Mouse (Mus musculus) limb, embryonic 10.5 days (tissue): ENCODE measurements around the gene Zfp39. TPM values are rescaled to one million over a fixed set of nuclear protein-coding genes. Genes with fewer than 3 reads are reported as not detected.

ENCODE experiments used
- DNase-seq: peaks from one replicate; pipeline ENCODE4 v3.0.0-alpha.2; 2017; ENCODE audit warnings: low spot score
- H3K27ac ChIP-seq: fragments of 300-500 bp; sonication (generic); 2 replicates; pipeline ENCODE4 v1.5.1; 2016; ENCODE audit warnings: mild to moderate bottlenecking
- H3K27me3 ChIP-seq: fragments of 300-500 bp; sonication (generic); 2 replicates; pipeline ENCODE4 v1.6.1; 2016; ENCODE audit warnings: low read depth, mild to moderate bottlenecking; ENCODE audit not compliant: poor library complexity, severe bottlenecking
- H3K36me3 ChIP-seq: fragments of 300-500 bp; sonication (generic); 2 replicates; pipeline ENCODE4 v1.6.1; 2016; ENCODE audit warnings: mild to moderate bottlenecking, moderate library complexity
- H3K4me1 ChIP-seq: fragments of 300-500 bp; sonication (generic); 2 replicates; pipeline ENCODE4 v1.6.1; 2016
- H3K4me3 ChIP-seq: fragments of 300-500 bp; sonication (generic); 2 replicates; pipeline ENCODE4 v1.5.1; 2016; ENCODE audit warnings: mild to moderate bottlenecking, moderate library complexity
- H3K9me3 ChIP-seq: fragments of 300-500 bp; sonication (generic); replicated peaks from 2 replicates; pipeline ENCODE4 v1.6.1; 2016; ENCODE audit warnings: mild to moderate bottlenecking
- WGBS: fragments of 180-500 bp; shearing (Covaris S2); methylation state at CpG from one replicate; pipeline ENCODE4 v1.1.7; 2016; 5-methylcytosine and 5-hydroxymethylcytosine counted together
- polyA plus RNA-seq: library from polyadenylated mRNA; unstranded; fragments of >200 nt; fragmentation: Nextera tagmentation; extraction: Ambion mirVana; gene quantifications from 2 replicates; pipeline ENCODE4 v1.2.1, GENCODE M21; 2016

The Zfp39 gene
- polyA plus RNA-seq, 1 experiment from 2014 or later: 6.9 TPM

GRCm38 (mm10) chr11:58914461-58915028 lies 10.5 kb upstream of the Zfp39 start:
- WGBS: 16% methylated on average over 17 of the region's 17 CpGs
- Histone ChIP-seq H3K36me3 (no peaks in the 10 kb centered on the region), H3K27ac (peak overlapping the region; percentile 87), H3K27me3 (no peaks in the 10 kb centered on the region), H3K9me3 (no peaks in the 10 kb centered on the region), H3K4me1 (peaks cover 15% of the 10 kb centered on the region), H3K4me3 (peak overlapping the region; percentile 43)
- peak; percentile 61 for DNase-seq

GRCm38 (mm10) chr11:58913776-58914175 lies 9.8 kb upstream of the Zfp39 start:
- Histone ChIP-seq H3K36me3 (no peaks in the 10 kb centered on the region), H3K4me1 (peaks cover 11% of the 10 kb centered on the region), H3K27ac (peak overlapping the region; percentile 87; the same call in 1 of the 2 replicates), H3K27me3 (no peaks in the 10 kb centered on the region), H3K9me3 (no peaks in the 10 kb centered on the region), H3K4me3 (no peak overlapping the region)
- WGBS: 71% methylated on average over 1 of the region's 1 CpGs
- no peak for DNase-seq

DNA sequence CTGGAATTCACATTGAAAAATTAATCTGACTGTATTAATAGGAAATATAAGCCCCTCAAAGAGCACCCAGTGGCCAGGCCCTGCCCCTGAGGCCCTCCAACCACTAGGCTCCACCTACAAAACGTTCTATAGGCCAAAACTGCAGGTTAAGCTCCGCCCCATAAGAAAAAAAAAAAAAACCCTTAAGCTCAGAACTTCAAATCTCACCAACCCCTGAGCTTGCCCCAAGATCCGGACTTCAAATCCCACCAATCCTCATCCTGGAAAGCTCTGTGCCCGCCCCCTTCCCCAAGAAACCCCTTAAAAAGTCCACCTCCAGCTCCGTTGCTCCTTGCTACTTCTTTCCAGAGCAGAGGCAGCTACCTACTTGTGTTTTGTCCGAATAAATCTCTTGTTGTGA lies 813 bp upstream of the Zfp39 start:
- no peak overlapping the region for H3K27ac ChIP-seq
- H3K4me1 ChIP-seq: peaks cover 14% of the 10 kb centered on the region
- 48% methylated on average over 6 of the region's 6 CpGs for WGBS
- H3K36me3 ChIP-seq: peaks cover 27% of the 10 kb centered on the region
- H3K27me3 ChIP-seq: no peaks in the 10 kb centered on the region
- no peaks in the 10 kb centered on the region for H3K9me3 ChIP-seq
- H3K4me3 ChIP-seq: peak overlapping the region; percentile 65
- DNase-seq: peak; percentile 33

DNA sequence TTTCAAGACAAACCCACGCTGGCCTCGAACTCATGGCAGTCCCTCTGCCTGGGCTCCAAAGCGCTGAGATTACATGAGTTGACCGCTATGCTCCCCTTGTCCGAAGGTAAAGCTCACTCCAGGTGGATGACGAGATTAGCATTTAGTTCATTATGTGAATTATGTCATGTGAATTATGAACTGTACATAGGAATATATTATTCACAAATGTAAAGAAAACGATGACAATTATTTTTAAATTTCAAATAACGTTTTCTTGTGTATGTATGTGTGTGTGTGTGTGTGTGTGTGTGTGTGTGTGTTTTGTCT lies 339 bp upstream of the Zfp39 start:
- Histone ChIP-seq H3K4me1 (peaks cover 14% of the 10 kb centered on the region), H3K4me3 (peak overlapping the region; percentile 65), H3K36me3 (peaks cover 29% of the 10 kb centered on the region), H3K27ac (peak overlapping the region; percentile 93), H3K27me3 (no peaks in the 10 kb centered on the region), H3K9me3 (no peaks in the 10 kb centered on the region)
- WGBS: 6% methylated on average over 8 of the region's 8 CpGs
- DNase-seq: no peak

- Histone ChIP-seq H3K4me1 (peaks cover 14% of the 10 kb centered on the region), H3K27me3 (no peaks in the 10 kb centered on the region), H3K27ac (no peak overlapping the region), H3K9me3 (no peaks in the 10 kb centered on the region), H3K36me3 (peaks cover 55% of the 10 kb centered on the region), H3K4me3 (no peak overlapping the region)
- no peak for DNase-seq
These were observed 2.9 kb downstream of the Zfp39 start for GRCm38 (mm10) chr11:58901080-58901479.

DNA sequence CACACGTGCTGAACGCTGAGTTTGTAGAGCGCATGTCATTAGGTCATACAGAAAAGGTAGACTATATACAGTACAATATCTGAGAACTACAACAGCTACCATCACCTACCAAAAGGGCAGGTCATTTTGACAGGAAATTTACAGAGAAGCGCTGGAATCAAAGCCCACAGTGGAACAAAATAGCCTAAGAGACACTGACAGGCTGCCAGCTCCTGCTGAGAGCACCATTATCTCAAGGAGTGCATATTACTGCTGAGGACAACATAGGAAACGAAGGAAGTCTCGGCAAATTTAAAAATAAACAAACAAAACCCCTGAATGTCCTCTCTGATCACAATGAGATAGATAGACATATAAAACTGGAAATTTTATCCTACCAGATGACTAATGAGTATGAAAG lies 6.5 kb downstream of the Zfp39 start:
- no peak for DNase-seq
- H3K36me3 ChIP-seq: peaks cover 78% of the 10 kb centered on the region
- H3K4me3 ChIP-seq: no peak overlapping the region
- no peaks in the 10 kb centered on the region for H3K9me3 ChIP-seq
- no peaks in the 10 kb centered on the region for H3K27me3 ChIP-seq
- 93% methylated on average over 6 of the region's 6 CpGs for WGBS
- H3K27ac ChIP-seq: no peak overlapping the region
- H3K4me1 ChIP-seq: no peaks in the 10 kb centered on the region

GRCm38 (mm10) chr11:58894456-58894855 lies 9.6 kb downstream of the Zfp39 start:
- Histone ChIP-seq H3K4me3 (no peak overlapping the region), H3K27ac (no peak overlapping the region), H3K4me1 (no peaks in the 10 kb centered on the region), H3K27me3 (no peaks in the 10 kb centered on the region), H3K36me3 (peaks cover 83% of the 10 kb centered on the region), H3K9me3 (no peaks in the 10 kb centered on the region)
- 53% methylated on average over 6 of the region's 6 CpGs for WGBS
- DNase-seq: no peak

- H3K27ac ChIP-seq: no peak overlapping the region
- H3K36me3 ChIP-seq: peaks cover 72% of the 10 kb centered on the region
- H3K9me3 ChIP-seq: no peaks in the 10 kb centered on the region
- WGBS: 94% methylated on average over 10 of the region's 10 CpGs
- DNase-seq: no peak
- H3K4me1 ChIP-seq: no peaks in the 10 kb centered on the region
- H3K4me3 ChIP-seq: no peak overlapping the region
- H3K27me3 ChIP-seq: no peaks in the 10 kb centered on the region
These were observed 13.5 kb downstream of the Zfp39 start for GRCm38 (mm10) chr11:58890511-58890910.

DNA sequence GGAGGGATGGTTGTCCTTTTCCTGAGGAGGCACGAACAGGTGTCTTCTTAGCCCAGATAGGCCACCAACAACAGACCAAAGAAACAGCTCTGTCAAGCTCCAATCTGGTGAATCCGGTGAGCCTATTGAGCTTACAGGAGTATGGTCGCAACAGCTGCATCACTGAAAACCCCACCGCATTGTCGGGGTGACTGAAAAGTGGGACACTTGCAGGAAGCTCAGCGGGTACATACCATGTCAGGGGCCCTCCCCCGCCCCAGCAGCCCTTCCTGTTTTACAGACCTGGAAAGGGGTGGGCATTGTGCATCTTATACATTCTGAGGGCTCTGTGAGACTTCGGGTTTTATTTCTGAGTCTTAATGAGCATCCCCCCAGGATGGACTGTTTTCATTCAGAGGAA lies 20.3 kb downstream of the Zfp39 start:
- Histone ChIP-seq H3K36me3 (peaks cover 57% of the 10 kb centered on the region), H3K27me3 (no peaks in the 10 kb centered on the region), H3K9me3 (no peaks in the 10 kb centered on the region), H3K4me1 (no peaks in the 10 kb centered on the region), H3K4me3 (no peak overlapping the region), H3K27ac (no peak overlapping the region)
- DNase-seq: no peak
- WGBS: 84% methylated on average over 8 of the region's 8 CpGs

GRCm38 (mm10) chr11:58870961-58871360 lies 33.1 kb downstream of the Zfp39 start:
- WGBS: 97% methylated on average over 4 of the region's 4 CpGs
- Histone ChIP-seq H3K4me3 (no peak overlapping the region), H3K27me3 (no peaks in the 10 kb centered on the region), H3K9me3 (no peaks in the 10 kb centered on the region), H3K27ac (no peak overlapping the region), H3K4me1 (peaks cover 14% of the 10 kb centered on the region), H3K36me3 (peaks cover 36% of the 10 kb centered on the region)
- DNase-seq: no peak

GRCm38 (mm10) chr11:58867954-58868330 lies 36.1 kb downstream of the Zfp39 start:
- peaks cover 14% of the 10 kb centered on the region for H3K4me1 ChIP-seq
- no peaks in the 10 kb centered on the region for H3K27me3 ChIP-seq
- no peaks in the 10 kb centered on the region for H3K9me3 ChIP-seq
- peak overlapping the region; percentile 90; the same call in 1 of the 2 replicates for H3K27ac ChIP-seq
- 87% methylated on average over 6 of the region's 6 CpGs for WGBS
- no peak for DNase-seq
- peak overlapping the region; percentile 81 for H3K4me3 ChIP-seq
- H3K36me3 ChIP-seq: peaks cover 30% of the 10 kb centered on the region

- DNase-seq: peak; percentile 90
- 6% methylated on average over 37 of the region's 37 CpGs for WGBS
These were observed 36.7 kb downstream of the Zfp39 start, which contains the start of gene 2810021J22Rik for GRCm38 (mm10) chr11:58867039-58867953. Gene 2810021J22Rik, plus strand, starts transcription at chr11:58867216.

DNA sequence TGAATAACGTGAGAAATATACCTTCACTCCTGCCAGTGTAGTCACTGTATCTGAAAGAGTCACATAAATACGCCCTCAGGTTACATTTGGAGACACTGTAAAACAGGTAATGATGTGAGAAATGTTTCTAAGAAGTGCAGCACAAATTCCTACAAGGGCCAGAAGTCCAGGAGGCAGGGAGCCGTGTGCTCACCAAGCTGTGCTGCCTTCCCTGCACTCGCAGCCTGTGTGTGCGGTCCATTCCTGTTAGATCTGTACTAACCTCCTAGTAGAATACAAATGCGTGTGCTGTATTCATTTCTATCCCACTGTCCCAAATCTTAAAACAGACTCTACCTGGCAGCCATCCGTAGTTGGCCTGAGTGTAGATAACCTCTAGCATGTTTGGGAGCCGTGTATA lies 43.3 kb downstream of the Zfp39 start:
- Histone ChIP-seq H3K9me3 (peaks cover 9% of the 10 kb centered on the region), H3K36me3 (peaks cover 57% of the 10 kb centered on the region), H3K4me1 (no peaks in the 10 kb centered on the region), H3K27ac (no peak overlapping the region), H3K27me3 (no peaks in the 10 kb centered on the region), H3K4me3 (no peak overlapping the region)
- WGBS: 95% methylated on average over 8 of the region's 8 CpGs
- DNase-seq: no peak

More at GRCm38 (mm10) chr11:58867039-58867953, 36.7 kb downstream of the Zfp39 start, which contains the start of gene 2810021J22Rik:
- peak within 1 kb of the TSS; percentile 81 for H3K4me3 ChIP-seq
- no peaks in the 10 kb centered on the region for H3K9me3 ChIP-seq
- H3K36me3 ChIP-seq: peaks cover 29% of the 10 kb centered on the region
- H3K27me3 ChIP-seq: no peaks in the 10 kb centered on the region
- H3K4me1 ChIP-seq: peaks cover 14% of the 10 kb centered on the region
- peak within 1 kb of the TSS; percentile 90 for H3K27ac ChIP-seq
